Mouse (Mus musculus) midbrain, embryonic 14.5 days (tissue): ENCODE measurements around the gene Otop1. TPM values are rescaled to one million over a fixed set of nuclear protein-coding genes. Genes with fewer than 3 reads are reported as not detected.

Experiments
- ATAC-seq: fragments of 200-750 bp; cut with Nextera tagmentation; 2 replicates; pipeline ENCODE4 v1.8.0; 2017; ENCODE audit warnings: moderate number of reproducible peaks, moderate library complexity; ENCODE audit not compliant: low FRiP score, low TSS enrichment
- DNase-seq: peaks from one replicate; pipeline ENCODE4 v3.0.0-alpha.2; 2015
- H3K27ac ChIP-seq: fragments of 300-500 bp; sonication (generic); replicated peaks from 2 replicates; pipeline ENCODE4 v1.5.1; 2014; ENCODE audit warnings: mild to moderate bottlenecking, low read depth, low read length, moderate library complexity
- H3K27me3 ChIP-seq: fragments of 300-500 bp; sonication (generic); 2 replicates; pipeline ENCODE4 v1.6.1; 2014; ENCODE audit warnings: low read length, control low read depth, mixed read lengths; ENCODE audit not compliant: control insufficient read depth, insufficient read depth
- H3K36me3 ChIP-seq: fragments of 300-500 bp; sonication (generic); 2 replicates; pipeline ENCODE4 v1.6.1; 2014; ENCODE audit warnings: low read length, control low read depth; ENCODE audit not compliant: control insufficient read depth, insufficient read depth
- H3K4me1 ChIP-seq: fragments of 300-500 bp; sonication (generic); 2 replicates; pipeline ENCODE4 v1.6.1; 2014; ENCODE audit warnings: mild to moderate bottlenecking, antibody characterized with exemption, low read length, control low read depth; ENCODE audit not compliant: control insufficient read depth, insufficient read depth
- H3K4me2 ChIP-seq: fragments of 300-500 bp; sonication (generic); 2 replicates; pipeline ENCODE4 v1.6.1; 2014; ENCODE audit warnings: mild to moderate bottlenecking, low read length, moderate library complexity
- H3K4me3 ChIP-seq: fragments of 300-500 bp; sonication (generic); replicated peaks from 2 replicates; pipeline ENCODE4 v1.5.1; 2014; ENCODE audit warnings: low read depth, low read length
- H3K9ac ChIP-seq: fragments of 300-500 bp; sonication (generic); replicated peaks from 2 replicates; pipeline ENCODE4 v1.6.1; 2014; ENCODE audit warnings: mild to moderate bottlenecking, low read length, moderate library complexity
- H3K9me3 ChIP-seq: fragments of 300-500 bp; sonication (generic); 2 replicates; pipeline ENCODE4 v1.6.1; 2016; ENCODE audit warnings: low read length, control low read depth, mixed read lengths; ENCODE audit not compliant: control insufficient read depth
- WGBS: fragments of 180-500 bp; shearing (Covaris S2); extraction: QIAGEN DNeasy Blood & Tissue Kit; methylation state at CpG from one replicate; pipeline ENCODE4 v1.1.7; 2014; 5-methylcytosine and 5-hydroxymethylcytosine counted together
- polyA plus RNA-seq: library from polyadenylated mRNA; unstranded; fragments of >200 nt; fragmentation: Nextera tagmentation; extraction: Ambion mirVana; gene quantifications from 2 replicates; pipeline ENCODE4 v1.2.1, GENCODE M21; 2014

Otop1 gene
- polyA plus RNA-seq, 1 experiment from 2014 or later, result not detected

DNA sequence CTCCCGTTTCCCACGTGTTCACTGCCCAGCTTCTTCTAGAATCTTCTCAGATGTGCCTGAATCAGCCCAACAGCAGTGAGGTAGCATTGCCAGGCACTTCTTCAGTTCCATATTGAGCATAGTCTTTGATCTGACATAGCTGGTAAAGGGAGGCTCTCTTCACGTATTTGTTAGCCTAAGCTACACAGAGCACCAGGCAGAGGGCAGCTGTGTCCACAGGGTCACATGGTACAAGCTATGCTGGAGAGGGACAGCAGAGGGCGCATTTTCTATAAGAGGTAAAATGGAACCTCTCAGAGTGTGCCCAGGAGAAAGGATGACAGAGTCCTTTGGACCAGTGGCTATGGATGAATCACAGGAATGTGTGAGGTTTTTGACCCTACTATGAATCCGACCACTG is 33.1 kb downstream of the Otop1 start:
- no peak overlapping the region for H3K4me2 ChIP-seq
- no peaks in the 10 kb centered on the region for H3K4me1 ChIP-seq
- H3K9me3 ChIP-seq, result no peaks in the 10 kb centered on the region
- no peaks in the 10 kb centered on the region for H3K36me3 ChIP-seq
- no peaks in the 10 kb centered on the region for H3K27me3 ChIP-seq
- no peak overlapping the region for H3K9ac ChIP-seq
- DNase-seq (peak; percentile 61), ATAC-seq (peak; percentile 35; the same call in 1 of the 2 replicates)
- 50% methylated on average over 5 of the region's 5 CpGs for WGBS
- H3K27ac ChIP-seq, result no peak overlapping the region
- no peak overlapping the region for H3K4me3 ChIP-seq

DNA sequence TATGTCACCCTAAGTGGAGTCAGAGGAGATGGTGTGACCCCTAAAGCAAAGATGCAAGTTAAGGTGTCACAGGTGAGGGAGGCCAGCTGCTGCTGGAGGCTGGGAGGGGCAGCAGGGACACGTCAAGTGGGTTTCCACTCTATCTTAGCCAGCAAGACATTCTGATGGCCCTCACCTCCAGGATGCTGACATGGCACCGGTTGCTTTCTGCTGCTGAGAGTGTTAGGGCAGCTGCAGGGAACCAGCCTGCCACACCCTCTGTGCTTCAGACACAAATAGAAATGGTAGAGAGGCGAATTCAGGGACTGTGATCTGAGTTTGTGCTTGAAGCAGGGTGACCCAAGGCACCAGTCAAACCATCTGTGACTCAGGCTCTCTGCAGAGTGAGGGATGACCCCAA is 34.0 kb downstream of the Otop1 start:
- WGBS, result 76% methylated on average over 3 of the region's 3 CpGs

GRCm38 (mm10) chr5:38318966-38319786 is 43.4 kb downstream of the Otop1 start, which contains the start of gene Drd5:
TSS of gene Drd5 (plus strand) at chr5:38319367.
- Histone ChIP-seq H3K4me2 (peak within 1 kb of the TSS; percentile 70), H3K36me3 (no peaks in the 10 kb centered on the region), H3K9me3 (no peaks in the 10 kb centered on the region), H3K9ac (peak within 1 kb of the TSS; percentile 52), H3K27ac (no peak within 1 kb of the TSS), H3K27me3 (peaks cover 36% of the 10 kb centered on the region), H3K4me1 (no peaks in the 10 kb centered on the region), H3K4me3 (peak within 1 kb of the TSS; percentile 42)
- ATAC-seq, result peak; percentile 31; the same call in 1 of the 2 replicates
- WGBS, result 3% methylated on average over 67 of the region's 67 CpGs
- DNase-seq, result peak; percentile 59

More for the DNA sequence above, 34.0 kb downstream of the Otop1 start:
- no peaks in the 10 kb centered on the region for H3K27me3 ChIP-seq
- DNase-seq (no peak), ATAC-seq (no peak)
- no peak overlapping the region for H3K4me2 ChIP-seq
- H3K4me3 ChIP-seq, result no peak overlapping the region
- H3K9ac ChIP-seq, result no peak overlapping the region
- no peaks in the 10 kb centered on the region for H3K9me3 ChIP-seq
- no peak overlapping the region for H3K27ac ChIP-seq
- no peaks in the 10 kb centered on the region for H3K4me1 ChIP-seq
- H3K36me3 ChIP-seq, result no peaks in the 10 kb centered on the region

DNA sequence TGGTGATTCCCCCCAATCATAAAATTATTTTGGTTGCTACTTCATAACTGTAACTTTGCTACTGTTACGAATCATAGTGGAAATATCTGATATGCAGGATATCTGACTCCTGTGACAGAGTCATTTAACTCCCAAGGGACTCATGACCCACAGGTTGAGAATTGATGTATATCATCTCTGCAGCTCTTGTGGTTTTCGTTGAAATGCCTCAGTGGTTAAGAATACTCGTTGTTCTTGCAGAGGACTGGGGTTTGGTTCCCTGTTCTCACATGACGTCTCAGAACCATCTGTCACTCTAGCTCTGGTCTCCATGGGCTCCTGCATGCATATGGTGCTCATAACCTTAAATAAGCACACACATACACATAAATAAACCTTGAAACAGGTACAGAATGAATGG is 57.6 kb downstream of the Otop1 start:
- H3K4me3 ChIP-seq, result no peak overlapping the region
- no peak for ATAC-seq
- WGBS, result 73% methylated on average over 4 of the region's 4 CpGs

DNA sequence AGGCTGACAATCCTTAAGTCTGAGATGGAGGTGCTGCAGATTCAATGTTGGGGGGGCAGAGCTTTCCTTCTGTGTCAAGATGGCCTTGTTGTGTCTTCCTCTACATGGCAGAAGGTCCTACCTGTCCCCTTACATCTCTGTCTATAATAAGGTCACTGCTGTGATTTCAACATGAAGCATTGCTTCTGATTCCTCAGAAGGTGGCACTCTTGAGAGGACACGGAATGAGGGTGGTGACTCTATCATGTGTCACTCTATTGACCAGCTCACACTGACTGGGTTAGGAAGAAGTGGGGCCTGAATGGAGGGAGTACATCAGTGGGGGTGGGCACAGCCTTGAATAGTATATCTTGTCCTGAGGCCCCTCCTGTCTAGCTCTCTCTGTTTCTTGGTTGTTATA is 58.8 kb downstream of the Otop1 start:
- ATAC-seq (no peak), DNase-seq (no peak)
- Histone ChIP-seq H3K27me3 (no peaks in the 10 kb centered on the region), H3K36me3 (no peaks in the 10 kb centered on the region), H3K4me3 (no peak overlapping the region), H3K4me1 (no peaks in the 10 kb centered on the region), H3K9ac (no peak overlapping the region), H3K9me3 (no peaks in the 10 kb centered on the region), H3K27ac (no peak overlapping the region), H3K4me2 (no peak overlapping the region)
- 38% methylated on average over 1 of the region's 1 CpGs for WGBS

More for the DNA sequence above, 57.6 kb downstream of the Otop1 start:
- Histone ChIP-seq H3K36me3 (no peaks in the 10 kb centered on the region), H3K4me1 (no peaks in the 10 kb centered on the region), H3K4me2 (no peak overlapping the region), H3K27me3 (no peaks in the 10 kb centered on the region), H3K9ac (no peak overlapping the region), H3K9me3 (no peaks in the 10 kb centered on the region), H3K27ac (no peak overlapping the region)
- no peak for DNase-seq

DNA sequence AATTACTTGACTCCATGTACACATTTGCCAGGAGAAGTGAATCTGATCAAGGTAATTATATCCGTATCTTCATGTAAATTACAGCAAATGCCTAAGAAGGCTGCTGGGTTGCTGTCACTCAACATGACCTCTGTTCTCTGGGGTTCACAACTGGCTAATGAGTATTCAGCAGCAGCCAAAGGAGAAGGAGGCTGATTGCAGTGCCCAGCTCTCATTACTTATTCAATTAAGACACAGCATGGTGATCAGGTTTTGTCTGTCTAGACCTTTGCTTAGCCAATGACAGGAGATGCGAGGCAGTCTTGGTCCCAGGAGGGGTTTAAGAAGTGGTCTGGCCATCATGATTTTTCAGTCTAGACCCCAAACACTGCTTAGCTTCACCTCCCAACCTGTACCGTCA is 67.3 kb downstream of the Otop1 start:
- DNase-seq (no peak), ATAC-seq (no peak)
- no peak overlapping the region for H3K9ac ChIP-seq
- WGBS, result 51% methylated on average over 3 of the region's 3 CpGs
- H3K4me3 ChIP-seq, result no peak overlapping the region
- no peaks in the 10 kb centered on the region for H3K36me3 ChIP-seq
- H3K27me3 ChIP-seq, result no peaks in the 10 kb centered on the region
- no peak overlapping the region for H3K4me2 ChIP-seq
- H3K9me3 ChIP-seq, result no peaks in the 10 kb centered on the region
- no peak overlapping the region for H3K27ac ChIP-seq
- 0 out of 2 replicates have a peak, but pooled peaks cover 3% of the 10 kb centered on the region for H3K4me1 ChIP-seq

GRCm38 (mm10) chr5:38346646-38347432 is 71.1 kb downstream of the Otop1 start:
- WGBS, result 33% methylated on average over 10 of the region's 10 CpGs
- no peaks in the 10 kb centered on the region for H3K36me3 ChIP-seq
- no peaks in the 10 kb centered on the region for H3K9me3 ChIP-seq
- H3K27me3 ChIP-seq, result no peaks in the 10 kb centered on the region
- no peak overlapping the region for H3K4me2 ChIP-seq
- peaks cover 15% of the 10 kb centered on the region; the same call in 1 of the 2 replicates for H3K4me1 ChIP-seq
- H3K27ac ChIP-seq, result no peak overlapping the region
- no peak overlapping the region for H3K4me3 ChIP-seq
- ATAC-seq, result no peak
- H3K9ac ChIP-seq, result no peak overlapping the region
- DNase-seq, result peak; percentile 70

DNA sequence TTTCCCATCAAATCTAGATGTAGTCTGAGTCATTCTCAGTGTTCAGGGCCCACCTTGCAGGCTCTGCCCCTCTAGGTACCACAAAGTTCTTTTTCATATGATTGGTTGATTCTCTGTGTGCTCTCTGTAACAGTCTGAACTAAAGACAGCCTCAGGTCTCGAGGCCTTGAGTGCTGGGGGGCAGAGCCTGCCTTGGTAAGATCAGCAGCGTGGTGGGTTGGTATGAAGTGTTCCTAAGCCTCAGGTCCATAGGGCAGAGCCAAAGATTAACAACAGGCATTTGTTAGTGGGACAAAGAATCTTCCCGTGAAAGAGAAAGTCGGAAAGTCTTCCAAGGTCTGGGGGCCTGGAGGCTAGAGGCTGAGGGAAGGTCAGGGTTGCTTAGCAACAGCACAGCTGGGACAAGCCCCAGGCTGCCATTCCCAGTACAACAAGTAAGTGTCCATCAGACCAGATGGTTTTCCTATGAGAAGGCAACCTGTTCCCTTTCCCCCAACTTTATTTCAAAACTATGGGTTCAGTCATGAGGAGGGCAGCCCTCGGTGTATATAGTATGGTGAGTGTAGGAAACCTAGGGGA is 74.7 kb downstream of the Otop1 start:
- 20% methylated on average over 5 of the region's 5 CpGs for WGBS
- H3K4me2 ChIP-seq, result no peak overlapping the region
- no peak overlapping the region for H3K9ac ChIP-seq
- ATAC-seq (no peak), DNase-seq (peak; percentile 31)
- no peaks in the 10 kb centered on the region for H3K36me3 ChIP-seq
- H3K4me1 ChIP-seq, result peaks cover 15% of the 10 kb centered on the region; the same call in 1 of the 2 replicates
- H3K4me3 ChIP-seq, result no peak overlapping the region
- no peaks in the 10 kb centered on the region for H3K27me3 ChIP-seq
- no peaks in the 10 kb centered on the region for H3K9me3 ChIP-seq
- H3K27ac ChIP-seq, result no peak overlapping the region
